Comparison of ENCODE assay signal across 11 mouse cellular contexts in genomic region chr5:120136236-120136675, GRCm38 (mm10). TPM values are rescaled to one million over a fixed set of nuclear protein-coding genes. Genes with fewer than 3 reads are reported as not detected.
DNase-seq lines count a peak whose midpoint lies in the region; ATAC-seq lines count a peak whose summit lies in the region.
"Had no signal": no experiment of that assay in that cellular context is flagged by ENCODE, and none has a peak within 500 bp of the region (broad histone marks: within the 10 kb centered on the region; RNA-seq: fewer than 3 reads in every experiment).

No protein-coding gene starts in this region.

- DNase-seq in heart, adult 18-20 months = no peak
- no peak for DNase-seq in embryonic facial prominence, embryonic 10.5 days (ENCODE audit: low spot score)
- DNase-seq in liver, embryonic 13.5 days = peak; percentile 94
- DNase-seq in spleen, postnatal 14 days (ENCODE audit: low spot score in 2 of 2) = peak; percentile 40 to 48
- no peak for DNase-seq in right cerebral cortex, postnatal 14 days
- no peak for DNase-seq in thymus, postnatal 10 days (ENCODE audit: low spot score in 2 of 2)
- no peak for DNase-seq in kidney, postnatal 25 days

- H3K9me3 ChIP-seq in heart, embryonic 14.5 days (ENCODE audit: control insufficient read depth, low read length) = no peaks in the 10 kb centered on the region
- H3K9me3 ChIP-seq in embryonic facial prominence, embryonic 10.5 days = no peaks in the 10 kb centered on the region
- no peaks in the 10 kb centered on the region for H3K9me3 ChIP-seq in liver, embryonic 13.5 days (replicated peaks)
- H3K9me3 ChIP-seq: embryonic facial prominence, embryonic 15.5 days; limb, embryonic 13.5 days had no signal

- no peaks in the 10 kb centered on the region for H3K27me3 ChIP-seq in heart, embryonic 14.5 days (ENCODE audit: control insufficient read depth, insufficient read depth, low read length)
- H3K27me3 ChIP-seq in embryonic facial prominence, embryonic 10.5 days (replicated peaks; ENCODE audit: low read depth, poor library complexity, severe bottlenecking) = no peaks in the 10 kb centered on the region
- no peaks in the 10 kb centered on the region for H3K27me3 ChIP-seq in liver, embryonic 13.5 days
- H3K27me3 ChIP-seq: embryonic facial prominence, embryonic 15.5 days; limb, embryonic 13.5 days had no signal

- H3K4me1 ChIP-seq in heart, embryonic 14.5 days (ENCODE audit: control insufficient read depth in 2 of 2, insufficient read depth in 2 of 2, low read length in 2 of 2) = peaks cover 11 to 13% of the 10 kb centered on the region in 2 experiments
- H3K4me1 ChIP-seq in embryonic facial prominence, embryonic 10.5 days = peaks cover 10% of the 10 kb centered on the region
- peaks cover 78% of the 10 kb centered on the region for H3K4me1 ChIP-seq in liver, embryonic 13.5 days (replicated peaks)
- H3K4me1 ChIP-seq: embryonic facial prominence, embryonic 15.5 days; limb, embryonic 13.5 days had no signal

- H3K4me3 ChIP-seq in heart, embryonic 14.5 days (ENCODE audit: control insufficient read depth in 1 of 2, insufficient read depth in 1 of 2, low read depth in 1 of 2, low read length in 2 of 2) = no peak overlapping the region
- no peak overlapping the region for H3K4me3 ChIP-seq in embryonic facial prominence, embryonic 10.5 days
- H3K4me3 ChIP-seq in liver, embryonic 13.5 days (replicated peaks) = peak overlapping the region; percentile 44
- H3K4me3 ChIP-seq: embryonic facial prominence, embryonic 15.5 days; limb, embryonic 13.5 days; myocyte had no signal

- no peak overlapping the region for H3K27ac ChIP-seq in heart, embryonic 14.5 days (replicated peaks in 1 of 2; ENCODE audit: control insufficient read depth in 1 of 2, insufficient read depth in 1 of 2, low read depth in 2 of 2, low read length in 2 of 2)
- peak overlapping the region; percentile 65; the same call in 1 of the 2 replicates for H3K27ac ChIP-seq in embryonic facial prominence, embryonic 10.5 days (replicated peaks)
- H3K27ac ChIP-seq in liver, embryonic 13.5 days = peak overlapping the region; percentile 92
- H3K27ac ChIP-seq: embryonic facial prominence, embryonic 15.5 days; limb, embryonic 13.5 days had no signal

- H3K4me2 ChIP-seq in heart, embryonic 14.5 days (ENCODE audit: low read length) = 0 out of 2 replicates have a peak overlapping the region, but pooled peaks have one; percentile 11
- H3K4me2 ChIP-seq in liver, embryonic 13.5 days = peak overlapping the region; percentile 80
- H3K4me2 ChIP-seq: embryonic facial prominence, embryonic 15.5 days; limb, embryonic 13.5 days had no signal

- WGBS in heart, embryonic 14.5 days = 7% methylated on average over 9 of the region's 10 CpGs
- WGBS in embryonic facial prominence, embryonic 10.5 days = 50% methylated on average over 10 of the region's 10 CpGs
- WGBS in liver, embryonic 13.5 days (ENCODE audit: insufficient replicate concordance) = 9% methylated on average over 10 of the region's 10 CpGs

- H3K36me3 ChIP-seq in heart, embryonic 14.5 days (ENCODE audit: control insufficient read depth, insufficient read depth, low read length) = peaks cover 35% of the 10 kb centered on the region
- H3K36me3 ChIP-seq in embryonic facial prominence, embryonic 10.5 days (replicated peaks) = peaks cover 80% of the 10 kb centered on the region
- H3K36me3 ChIP-seq in liver, embryonic 13.5 days = peaks cover 62% of the 10 kb centered on the region

- H3K9ac ChIP-seq in heart, embryonic 14.5 days (ENCODE audit: low read length) = no peak overlapping the region
- H3K9ac ChIP-seq in liver, embryonic 13.5 days = peak overlapping the region; percentile 75
- H3K9ac ChIP-seq: embryonic facial prominence, embryonic 15.5 days; limb, embryonic 13.5 days had no signal

- ATAC-seq in heart, embryonic 14.5 days (ENCODE audit: insufficient number of reproducible peaks, insufficient read depth, low FRiP score, low read depth) = no peak
- ATAC-seq in liver, embryonic 13.5 days (ENCODE audit: low read depth) = peak; percentile 86

RNA-seq across cellular contexts. Expression of gene Rbm19, which starts 20.0 kb away (rescaled TPM):
- polyA plus RNA-seq in heart, embryonic 14.5 days (2014; fragmentation: Nextera tagmentation; extraction: Ambion mirVana) = 11.8 and 15.6 TPM in 2 replicates
- total RNA-seq in heart, adult 18-20 months (2021) = 10 to 100 TPM; 18.4 to 18.5 TPM
- 37.5 and 38.5 TPM in 2 replicates for polyA plus RNA-seq in embryonic facial prominence, embryonic 10.5 days (2016; fragmentation: Nextera tagmentation; extraction: Ambion mirVana)
- 18.4 and 19.4 TPM in 2 replicates for polyA plus RNA-seq in liver, embryonic 13.5 days (2015; fragmentation: Nextera tagmentation; extraction: Ambion mirVana)

Comparison
In these comparisons a context has a peak if more than half of its experiments do, and no peak if none do; other contexts are left out.
1. H3K27ac ChIP-seq: peak in embryonic facial prominence, embryonic 10.5 days (single experiment) and liver, embryonic 13.5 days (single experiment); none in heart, embryonic 14.5 days (0 of 2).
2. DNase-seq: peak in liver, embryonic 13.5 days (single experiment) and spleen, postnatal 14 days (2 of 2); none in heart, adult 18-20 months (0 of 2), embryonic facial prominence, embryonic 10.5 days (single experiment), right cerebral cortex, postnatal 14 days (single experiment), thymus, postnatal 10 days (0 of 2) and kidney, postnatal 25 days (0 of 2).